Mouse (Mus musculus): ENCODE results near the gene Baiap2l1.

Gene Baiap2l1

DNA sequence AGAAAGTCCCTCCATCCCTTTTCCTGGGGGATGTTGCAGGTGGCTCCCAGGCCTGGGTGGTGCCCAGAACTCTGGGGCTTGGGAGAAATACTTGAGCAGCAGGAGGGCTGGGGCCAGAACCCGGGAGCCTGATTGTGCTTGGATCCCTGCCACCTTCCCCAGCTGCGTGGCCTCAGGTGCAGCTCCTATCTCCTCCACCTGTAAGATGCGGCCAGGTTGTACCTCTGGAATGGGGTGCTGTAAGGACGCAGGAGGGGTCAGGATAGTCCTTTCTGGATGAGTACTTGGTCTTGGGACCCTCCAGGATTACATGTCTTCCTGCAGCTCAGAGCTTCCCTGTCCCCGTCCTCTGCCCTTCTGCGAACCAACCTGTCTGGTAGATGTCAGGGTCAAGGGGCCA is 98.7 kb downstream of the Baiap2l1 start:
- DNase-seq (ENCODE audit: extremely low read depth, low read depth, low spot score): no peak

GRCm38 (mm10) chr5:144258687-144259086 is 99.2 kb downstream of the Baiap2l1 start:
- no peak for DNase-seq (ENCODE audit: extremely low read depth, low read depth, low spot score)

DNA sequence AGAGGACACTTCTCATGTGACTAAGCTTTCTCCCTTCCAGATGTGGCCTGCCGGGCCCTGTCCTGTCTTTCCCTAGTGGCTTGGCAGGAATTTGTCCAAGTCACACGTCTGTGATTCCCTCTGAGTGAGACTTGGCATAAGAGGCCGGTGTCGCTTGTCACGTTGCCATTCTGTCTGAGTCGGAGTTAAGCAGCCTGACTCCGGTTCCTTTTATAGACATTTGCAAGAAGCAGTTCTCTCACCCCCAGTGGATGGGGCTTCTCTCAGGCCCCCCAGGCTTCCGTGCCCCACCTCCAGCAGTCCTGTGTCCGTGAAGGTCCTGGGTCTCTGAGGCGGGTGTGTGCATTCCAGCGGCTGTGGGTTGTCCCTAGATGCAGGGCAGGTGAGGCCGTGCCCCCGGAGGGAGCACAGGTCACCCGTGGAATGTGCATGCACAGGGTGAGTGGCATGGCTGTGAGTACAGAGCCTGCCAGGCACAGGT is 99.7 kb downstream of the Baiap2l1 start:
- no peak for DNase-seq (ENCODE audit: extremely low read depth, low read depth, low spot score)

DNA sequence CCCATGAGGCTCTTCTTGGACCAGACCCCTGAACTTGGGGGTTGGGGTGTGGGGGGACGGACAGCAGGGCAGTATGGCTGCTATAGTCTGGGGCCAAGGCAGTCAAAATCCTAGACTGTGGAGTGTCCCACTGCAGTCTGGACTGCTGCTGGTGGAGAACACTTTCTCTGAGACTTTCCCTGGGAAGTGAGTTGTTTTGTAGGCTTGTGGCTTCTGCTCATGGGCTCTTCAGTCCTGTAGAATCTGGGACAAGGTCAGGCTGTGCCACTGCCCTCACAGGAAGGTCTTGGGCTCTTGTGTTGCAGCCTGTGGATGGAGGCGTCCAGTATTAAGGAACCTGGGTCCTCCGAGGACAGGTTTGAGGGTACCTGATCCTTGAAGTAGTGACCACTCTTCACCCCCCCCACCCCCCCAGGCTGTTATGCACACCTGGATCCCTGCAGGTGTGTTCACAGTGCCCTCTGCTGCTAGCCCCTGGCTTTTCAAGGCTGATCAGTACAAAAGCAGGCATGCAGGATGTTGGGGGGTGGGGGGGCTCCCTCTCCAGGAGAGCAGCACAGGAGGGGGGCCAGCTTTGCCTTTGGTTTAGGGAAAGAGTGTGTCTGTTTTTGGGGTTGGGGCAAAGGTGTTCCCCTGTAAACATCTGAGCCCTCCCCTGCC is 100.3 kb downstream of the Baiap2l1 start:
- DNase-seq (ENCODE audit: extremely low read depth, low read depth, low spot score): no peak

DNA sequence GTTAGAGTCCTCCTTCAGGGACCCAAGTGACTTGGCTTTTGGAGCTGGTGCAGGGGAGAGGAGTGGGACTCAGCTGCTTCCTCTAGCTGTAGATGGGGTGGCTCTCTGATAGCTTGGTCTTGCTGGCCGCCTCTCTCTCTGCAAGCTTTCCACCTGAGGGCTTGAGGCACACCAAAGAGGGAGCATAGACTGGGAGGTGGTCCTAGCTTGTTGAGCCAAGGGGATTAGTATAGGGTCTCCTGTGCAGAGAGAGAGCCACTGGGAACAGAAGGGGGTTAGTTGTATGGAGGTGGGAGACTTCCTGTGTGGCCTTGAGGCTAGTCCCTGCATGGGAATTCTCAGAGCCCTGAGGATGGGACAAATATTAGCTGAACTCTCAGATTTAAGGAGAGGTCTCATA is 101.0 kb downstream of the Baiap2l1 start:
- no peak for DNase-seq (ENCODE audit: extremely low read depth, low read depth, low spot score)

GRCm38 (mm10) chr5:144256541-144256870 is 101.4 kb downstream of the Baiap2l1 start:
- no peak for DNase-seq (ENCODE audit: extremely low read depth, low read depth, low spot score)

DNA sequence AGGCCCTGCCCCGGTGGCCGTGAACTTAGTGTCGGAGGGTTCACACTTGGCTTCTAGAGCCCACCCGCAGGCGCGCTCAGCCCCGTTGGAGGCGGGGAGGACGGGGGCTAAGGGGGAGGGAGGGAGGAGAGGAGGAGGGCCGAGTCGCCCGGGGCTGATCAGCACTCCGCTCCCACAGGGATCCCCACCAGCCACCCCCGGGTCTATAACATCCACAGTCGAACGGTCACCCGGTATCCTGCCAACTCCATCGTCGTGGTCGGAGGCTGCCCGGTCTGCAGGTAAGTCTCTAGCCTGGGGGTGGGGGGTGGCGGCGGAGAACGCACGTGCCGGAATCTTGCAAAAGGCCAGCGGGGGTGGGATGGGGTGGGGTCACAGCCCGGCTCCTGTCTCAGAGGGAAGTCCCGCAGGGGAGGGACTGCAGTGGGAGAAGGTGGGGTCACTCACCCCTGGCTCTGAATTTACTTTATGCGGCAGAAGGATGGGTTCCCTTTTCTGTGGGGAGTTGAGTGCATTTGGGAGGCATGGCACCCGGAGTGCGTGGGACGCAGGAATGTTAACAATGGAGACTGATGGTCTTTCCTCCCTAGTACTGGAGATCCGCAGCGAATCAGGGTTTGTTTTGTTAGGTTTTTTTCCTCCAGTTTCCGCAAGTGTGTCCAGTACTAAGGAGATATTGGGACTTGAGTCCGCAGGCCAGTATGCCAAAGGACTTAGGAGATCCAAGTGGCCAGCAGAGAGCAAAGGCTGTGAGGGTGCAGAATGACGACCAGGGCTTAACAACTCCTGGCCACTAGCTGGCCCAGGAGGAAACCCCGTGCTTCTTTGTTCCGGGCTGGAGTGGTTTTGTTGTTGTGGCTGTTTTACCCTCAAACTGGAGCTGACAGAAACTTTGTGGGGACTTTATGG is 102.0 kb downstream of the Baiap2l1 start:
- no peak for DNase-seq (ENCODE audit: extremely low read depth, low read depth, low spot score)

- no peak for DNase-seq (ENCODE audit: extremely low read depth, low read depth, low spot score)
Measured at GRCm38 (mm10) chr5:144254811-144255631, 102.9 kb downstream of the Baiap2l1 start.

DNA sequence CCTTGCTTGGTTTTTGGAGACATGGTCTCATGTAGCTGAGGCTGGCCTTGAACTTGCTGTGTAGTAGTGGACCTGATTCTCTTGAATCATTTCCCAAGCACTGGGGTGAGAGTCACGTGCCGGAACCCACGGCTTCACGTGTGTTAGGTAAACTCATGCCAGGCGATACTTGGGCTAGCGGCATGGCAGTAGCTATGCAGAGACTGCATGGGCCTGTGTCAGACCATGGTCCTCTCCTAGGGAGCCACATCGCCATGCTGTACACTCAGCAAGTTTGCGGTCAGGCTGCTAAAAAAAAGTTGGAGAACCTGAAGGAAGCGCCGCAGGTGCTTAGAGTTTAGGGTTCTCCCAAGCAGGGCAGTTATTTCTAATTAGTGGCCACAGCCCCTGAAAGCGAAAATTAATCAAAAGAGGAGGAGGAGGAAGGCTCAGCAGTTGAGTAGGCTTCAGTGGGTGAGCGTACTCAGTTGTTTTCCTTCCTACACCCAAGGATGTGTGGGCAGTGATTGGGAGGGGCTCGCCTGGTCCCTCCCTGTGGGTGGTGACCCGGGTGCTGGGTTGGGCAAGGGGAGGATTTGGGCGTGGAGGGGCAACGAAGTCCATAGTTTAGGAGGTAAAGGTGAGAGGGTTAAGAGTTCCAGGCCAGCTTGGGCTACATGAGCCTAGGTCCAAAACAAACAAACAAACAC is 103.6 kb downstream of the Baiap2l1 start:
- DNase-seq (ENCODE audit: extremely low read depth, low read depth, low spot score): peak; percentile 40

DNA sequence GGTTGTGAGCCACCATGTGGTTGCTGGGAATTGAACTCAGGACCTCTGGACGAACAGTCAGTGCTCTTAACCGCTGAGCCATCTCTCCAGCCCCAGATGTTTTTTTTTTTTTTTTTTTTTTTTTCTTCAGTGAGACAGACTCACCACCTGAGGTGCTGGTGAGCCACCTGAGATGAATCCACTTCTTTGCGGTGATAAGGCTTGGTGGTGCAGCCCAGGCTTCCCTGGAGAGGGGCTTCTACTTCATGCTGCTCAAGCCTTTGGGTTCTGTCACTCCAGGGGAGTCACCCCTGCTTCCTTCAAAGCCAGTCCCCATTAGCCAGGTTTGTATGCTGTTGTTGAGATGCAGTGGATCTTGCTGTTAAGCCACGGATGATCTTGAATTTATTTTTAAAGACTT is 104.7 kb downstream of the Baiap2l1 start:
- DNase-seq (ENCODE audit: extremely low read depth, low read depth, low spot score): no peak

GRCm38 (mm10) chr5:144251876-144252577 is 105.9 kb downstream of the Baiap2l1 start:
- no peak for DNase-seq (ENCODE audit: extremely low read depth, low read depth, low spot score)

GRCm38 (mm10) chr5:144249871-144250270 is 108.0 kb downstream of the Baiap2l1 start:
- DNase-seq (ENCODE audit: extremely low read depth, low read depth, low spot score): no peak

- DNase-seq (ENCODE audit: extremely low read depth, low read depth, low spot score): no peak
Measured at GRCm38 (mm10) chr5:144247906-144248585, 109.9 kb downstream of the Baiap2l1 start.

DNA sequence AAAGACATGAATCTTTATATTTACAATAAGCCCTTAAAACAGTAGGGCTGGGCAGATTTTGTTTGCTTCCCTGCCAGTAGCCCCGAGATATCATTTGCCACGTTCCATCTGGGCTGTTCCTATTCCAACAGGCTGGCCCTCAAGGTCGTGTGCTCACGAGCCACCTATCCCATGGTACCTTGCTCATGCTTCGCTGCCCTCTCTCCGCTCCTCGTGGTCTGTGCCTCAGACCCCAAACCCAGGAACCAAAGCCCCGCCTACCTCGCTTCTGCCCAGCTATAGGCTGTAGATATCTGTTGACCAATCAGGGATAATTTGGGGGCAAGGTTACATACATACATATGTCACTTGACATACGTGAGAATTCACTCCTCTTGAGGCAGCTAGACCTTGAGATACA is 110.6 kb downstream of the Baiap2l1 start:
- no peak for DNase-seq (ENCODE audit: extremely low read depth, low read depth, low spot score)

DNA sequence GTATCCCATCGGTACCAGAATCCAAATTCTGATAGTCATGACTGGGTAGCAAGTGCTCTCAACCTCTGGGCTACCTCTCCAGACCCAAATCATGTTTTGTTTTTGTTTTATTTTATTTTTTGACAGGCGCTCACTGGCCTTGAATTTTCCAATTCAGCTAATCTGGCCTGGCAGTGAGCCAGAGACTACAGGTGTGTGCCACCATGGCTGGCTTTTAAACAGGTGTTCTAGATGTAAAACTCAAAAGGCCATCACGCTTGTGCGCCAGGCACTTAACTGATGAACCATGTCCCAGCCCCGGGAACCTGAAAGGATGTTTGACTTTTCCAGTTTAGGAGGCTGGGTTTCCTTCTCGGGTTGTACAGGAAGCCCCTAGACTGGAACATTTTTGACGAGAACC is 111.2 kb downstream of the Baiap2l1 start:
- DNase-seq (ENCODE audit: extremely low read depth, low read depth, low spot score): no peak

GRCm38 (mm10) chr5:144245592-144245991 is 112.3 kb downstream of the Baiap2l1 start:
- no peak for DNase-seq (ENCODE audit: extremely low read depth, low read depth, low spot score)

- DNase-seq (ENCODE audit: extremely low read depth, low read depth, low spot score): no peak
Measured at GRCm38 (mm10) chr5:144243901-144244487, 113.9 kb downstream of the Baiap2l1 start, which contains the start of gene Bri3. Gene Bri3 (plus strand): TSS chr5:144244437.

- no peak for DNase-seq (ENCODE audit: extremely low read depth, low read depth, low spot score)
Measured at GRCm38 (mm10) chr5:144238969-144239368, 118.9 kb downstream of the Baiap2l1 start.

- DNase-seq (ENCODE audit: extremely low read depth, low read depth, low spot score): peak; percentile 67
Measured at GRCm38 (mm10) chr5:144234714-144235113, 123.2 kb downstream of the Baiap2l1 start.
